Mouse (Mus musculus): ENCODE measurements at regions not wholly inside any gene's neighbourhood (a gene's known extent, or its start where the extent isn't known, plus 50 kb on each side); places are given as distances from the start of the nearest gene placed in this dataset.
A peak's percentile ranks its signal among the peaks of the same experiment; 100 is the strongest.

DNA sequence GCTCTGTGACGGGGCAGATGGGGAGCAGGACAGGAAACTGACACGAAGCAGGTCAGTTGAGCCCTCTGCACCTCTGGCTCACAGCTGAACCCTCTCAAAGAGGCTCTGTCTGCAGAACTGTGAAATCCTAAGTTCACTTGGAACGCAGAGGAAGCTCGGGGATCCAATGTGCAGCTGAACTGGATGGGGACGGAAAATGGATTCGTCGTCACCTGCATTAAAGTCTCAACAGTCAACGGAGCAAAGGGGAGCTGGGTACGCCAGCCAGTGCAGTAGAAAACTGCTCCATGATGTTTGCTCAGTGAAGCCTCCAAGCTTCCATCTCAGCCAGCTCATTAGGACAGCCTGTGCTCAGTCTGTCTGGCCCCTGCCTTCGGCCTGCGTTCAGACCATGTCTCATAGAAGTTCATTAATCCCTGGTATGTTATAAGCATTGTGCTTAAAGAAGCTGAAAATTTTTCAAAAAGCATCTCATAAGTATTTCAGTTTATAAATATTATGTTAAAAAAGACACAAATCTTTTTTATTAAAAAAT, 199.3 kb upstream of the Pabpc6 start:
- H3K9ac ChIP-seq (ENCODE audit: low read depth, low read length): no peak overlapping the region
- ATAC-seq: no peak
- no peak overlapping the region for H3K27ac ChIP-seq (ENCODE audit: low read depth, low read length)
- TF ChIP-seq CTCF (IDR thresholded peaks at IDR 0.05; ENCODE audit: low read depth): no peak
- no peak overlapping the region for H3K4me2 ChIP-seq (replicated peaks; ENCODE audit: low read depth)
- H3K36me3 ChIP-seq (ENCODE audit: control insufficient read depth, insufficient read depth): no peaks in the 10 kb centered on the region
- 84% methylated on average over 11 of the region's 11 CpGs for WGBS
- H3K9me3 ChIP-seq (ENCODE audit: control insufficient read depth): no peaks in the 10 kb centered on the region
- no peak overlapping the region for H3K4me3 ChIP-seq (ENCODE audit: low read depth, low read length)
- H3K4me1 ChIP-seq (replicated peaks; ENCODE audit: control insufficient read depth, insufficient read depth, low read length): no peaks in the 10 kb centered on the region
- no peaks in the 10 kb centered on the region for H3K27me3 ChIP-seq (replicated peaks; ENCODE audit: control insufficient read depth, insufficient read depth, low read length)

DNA sequence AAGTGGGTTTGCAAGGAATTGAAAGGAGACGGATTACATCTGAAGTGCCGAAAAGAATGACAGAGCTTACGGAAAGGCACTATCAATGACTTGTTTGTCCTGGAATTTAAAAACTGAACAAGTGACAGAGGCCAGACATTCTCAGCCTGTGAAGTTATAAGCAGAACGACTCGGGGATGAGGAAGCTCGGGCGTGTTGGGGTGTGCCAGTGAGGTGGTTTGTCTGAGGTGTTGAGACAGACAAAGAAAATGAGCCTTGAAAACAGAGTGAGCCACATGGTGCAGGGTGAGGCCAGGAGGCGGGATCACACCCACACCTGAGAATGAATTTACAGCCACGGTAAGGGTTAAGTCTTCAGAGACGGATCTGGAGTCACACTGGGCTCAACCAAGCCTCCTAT, 194.7 kb upstream of the Pabpc6 start:
- no peak overlapping the region for H3K9ac ChIP-seq (ENCODE audit: low read depth, low read length)
- H3K27ac ChIP-seq (ENCODE audit: low read depth, low read length): no peak overlapping the region
- no peaks in the 10 kb centered on the region for H3K36me3 ChIP-seq (ENCODE audit: control insufficient read depth, insufficient read depth)
- no peaks in the 10 kb centered on the region for H3K27me3 ChIP-seq (replicated peaks; ENCODE audit: control insufficient read depth, insufficient read depth, low read length)
- no peak overlapping the region for H3K4me3 ChIP-seq (ENCODE audit: low read depth, low read length)
- H3K4me1 ChIP-seq (replicated peaks; ENCODE audit: control insufficient read depth, insufficient read depth, low read length): no peaks in the 10 kb centered on the region
- WGBS: 43% methylated on average over 10 of the region's 10 CpGs
- no peaks in the 10 kb centered on the region for H3K9me3 ChIP-seq (ENCODE audit: control insufficient read depth)
- no peak for TF ChIP-seq CTCF (IDR thresholded peaks at IDR 0.05; ENCODE audit: low read depth)
- H3K4me2 ChIP-seq (replicated peaks; ENCODE audit: low read depth): no peak overlapping the region
- no peak for ATAC-seq

DNA sequence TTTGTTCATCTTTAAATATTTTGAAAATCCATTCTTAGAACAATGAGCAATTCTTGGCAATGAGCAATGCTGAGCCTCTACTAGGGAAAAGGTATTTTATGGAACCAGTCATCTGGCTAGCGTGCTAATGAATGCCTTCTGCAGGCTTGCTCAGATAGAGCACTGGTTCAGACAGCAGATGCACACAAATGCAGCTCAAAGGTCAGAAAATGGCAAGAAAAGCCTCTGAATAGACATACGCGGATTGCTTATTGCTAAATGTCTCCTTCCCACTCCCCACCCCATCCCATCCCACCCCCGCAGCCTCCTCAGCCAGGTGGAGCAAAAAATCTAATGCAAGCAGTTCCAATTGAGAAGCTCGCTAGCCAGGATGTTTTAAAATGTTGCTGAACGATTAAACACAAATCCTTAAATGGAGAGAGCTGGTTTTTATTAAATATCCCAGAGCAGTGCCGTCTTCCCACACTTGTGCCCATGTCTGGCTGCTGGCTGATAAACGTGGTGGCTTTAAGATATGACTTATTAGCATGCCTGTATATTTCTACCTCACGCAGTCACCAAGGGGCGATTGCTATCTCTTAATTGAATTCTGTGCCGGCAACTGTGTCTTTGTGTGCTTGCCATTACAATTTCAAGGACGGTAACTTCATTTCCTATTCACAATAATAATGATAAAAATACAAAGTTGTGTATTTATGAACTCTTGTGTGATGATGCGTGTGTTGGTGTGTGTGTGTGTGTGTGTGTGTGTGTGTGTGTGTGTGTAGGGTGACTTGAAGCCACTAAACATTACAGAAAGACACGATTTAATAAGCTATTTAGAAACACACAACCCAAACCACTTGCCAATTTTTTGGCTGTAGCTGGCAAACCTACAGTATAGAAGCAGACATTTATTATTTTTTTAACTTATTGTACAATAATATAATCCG, 192.7 kb upstream of the Pabpc6 start:
- H3K27me3 ChIP-seq (replicated peaks; ENCODE audit: control insufficient read depth, insufficient read depth, low read length): no peaks in the 10 kb centered on the region
- H3K4me3 ChIP-seq (ENCODE audit: low read depth, low read length): no peak overlapping the region
- H3K4me2 ChIP-seq (replicated peaks; ENCODE audit: low read depth): no peak overlapping the region
- WGBS: 65% methylated on average over 15 of the region's 15 CpGs
- no peak for ATAC-seq
- no peaks in the 10 kb centered on the region for H3K9me3 ChIP-seq (ENCODE audit: control insufficient read depth)
- H3K9ac ChIP-seq (ENCODE audit: low read depth, low read length): no peak overlapping the region
- H3K4me1 ChIP-seq (replicated peaks; ENCODE audit: control insufficient read depth, insufficient read depth, low read length): no peaks in the 10 kb centered on the region
- TF ChIP-seq CTCF (IDR thresholded peaks at IDR 0.05; ENCODE audit: low read depth): no peak
- no peak overlapping the region for H3K27ac ChIP-seq (ENCODE audit: low read depth, low read length)
- no peaks in the 10 kb centered on the region for H3K36me3 ChIP-seq (ENCODE audit: control insufficient read depth, insufficient read depth)

DNA sequence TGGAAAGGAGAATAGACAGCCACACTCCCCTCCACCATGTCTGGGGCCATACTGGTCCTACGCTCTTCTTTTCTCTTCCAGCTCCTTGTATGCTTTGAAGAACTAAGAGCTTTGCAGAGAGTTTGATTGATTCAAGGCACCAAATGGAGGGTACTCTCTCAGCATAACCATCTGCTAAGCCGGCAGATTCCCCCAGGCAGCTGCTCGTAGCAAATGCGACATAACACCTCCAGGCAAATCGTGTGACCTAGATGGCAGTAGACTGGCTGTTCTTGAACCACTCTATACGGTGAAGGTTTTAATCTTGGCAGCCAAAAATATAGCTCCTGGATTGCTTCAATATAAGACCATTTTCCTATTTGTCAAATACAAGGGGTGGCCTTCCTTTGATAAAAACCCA, 191.8 kb upstream of the Pabpc6 start:
- Histone ChIP-seq H3K4me3 (ENCODE audit: low read depth, low read length) (no peak overlapping the region), H3K27me3 (replicated peaks; ENCODE audit: control insufficient read depth, insufficient read depth, low read length) (no peaks in the 10 kb centered on the region), H3K4me2 (replicated peaks; ENCODE audit: low read depth) (no peak overlapping the region), H3K36me3 (ENCODE audit: control insufficient read depth, insufficient read depth) (no peaks in the 10 kb centered on the region), H3K4me1 (replicated peaks; ENCODE audit: control insufficient read depth, insufficient read depth, low read length) (no peaks in the 10 kb centered on the region), H3K9me3 (ENCODE audit: control insufficient read depth) (peaks cover 3% of the 10 kb centered on the region; the same call in 1 of the 2 replicates), H3K27ac (ENCODE audit: low read depth, low read length) (no peak overlapping the region), H3K9ac (ENCODE audit: low read depth, low read length) (no peak overlapping the region)
- no peak for TF ChIP-seq CTCF (IDR thresholded peaks at IDR 0.05; ENCODE audit: low read depth)
- WGBS: 75% methylated on average over 6 of the region's 6 CpGs
- ATAC-seq: no peak

DNA sequence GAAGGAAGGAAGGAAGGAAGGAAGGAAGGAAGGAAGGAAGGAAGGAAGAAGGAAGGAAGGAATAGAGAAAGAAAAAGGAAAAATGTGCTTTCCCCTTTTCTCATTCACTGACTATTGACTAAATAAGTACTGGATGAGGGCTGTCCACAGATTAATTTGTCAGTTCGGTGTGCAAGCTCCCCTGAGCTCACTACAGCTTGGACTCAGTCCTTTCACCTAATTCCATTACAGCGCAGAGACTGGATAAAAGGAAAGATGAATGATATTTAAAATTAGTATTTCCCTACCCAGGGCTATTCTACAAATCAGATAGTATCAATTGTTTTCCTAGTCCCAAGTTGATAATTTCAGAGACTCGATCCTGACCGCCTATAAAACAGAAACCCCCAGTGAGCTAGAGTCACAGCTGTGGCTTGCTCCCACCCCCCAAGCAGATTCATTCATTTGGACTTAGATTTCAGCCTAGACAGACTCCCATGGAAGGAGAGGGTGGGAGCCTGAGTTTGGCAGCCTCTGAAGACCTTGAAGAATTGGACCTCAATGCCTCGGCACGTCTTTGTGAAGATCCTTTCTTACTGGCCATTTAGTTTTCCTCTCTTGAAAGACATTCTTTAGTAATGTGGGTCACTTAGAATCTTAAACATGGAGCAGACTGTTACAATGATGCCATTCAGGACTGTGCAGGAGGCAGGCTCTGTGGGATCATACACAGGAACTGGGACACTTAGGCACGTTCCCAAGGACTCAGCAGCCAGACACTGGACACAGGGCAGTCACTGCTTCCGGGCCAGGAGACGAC, 179.2 kb upstream of the Pabpc6 start:
- Histone ChIP-seq H3K27ac (ENCODE audit: low read depth, low read length) (no peak overlapping the region), H3K9me3 (ENCODE audit: control insufficient read depth) (no peaks in the 10 kb centered on the region), H3K9ac (ENCODE audit: low read depth, low read length) (no peak overlapping the region), H3K4me1 (replicated peaks; ENCODE audit: control insufficient read depth, insufficient read depth, low read length) (no peaks in the 10 kb centered on the region), H3K36me3 (ENCODE audit: control insufficient read depth, insufficient read depth) (no peaks in the 10 kb centered on the region), H3K27me3 (replicated peaks; ENCODE audit: control insufficient read depth, insufficient read depth, low read length) (no peaks in the 10 kb centered on the region), H3K4me2 (replicated peaks; ENCODE audit: low read depth) (no peak overlapping the region), H3K4me3 (ENCODE audit: low read depth, low read length) (no peak overlapping the region)
- 73% methylated on average over 9 of the region's 9 CpGs for WGBS
- no peak for TF ChIP-seq CTCF (IDR thresholded peaks at IDR 0.05; ENCODE audit: low read depth)
- no peak for ATAC-seq

DNA sequence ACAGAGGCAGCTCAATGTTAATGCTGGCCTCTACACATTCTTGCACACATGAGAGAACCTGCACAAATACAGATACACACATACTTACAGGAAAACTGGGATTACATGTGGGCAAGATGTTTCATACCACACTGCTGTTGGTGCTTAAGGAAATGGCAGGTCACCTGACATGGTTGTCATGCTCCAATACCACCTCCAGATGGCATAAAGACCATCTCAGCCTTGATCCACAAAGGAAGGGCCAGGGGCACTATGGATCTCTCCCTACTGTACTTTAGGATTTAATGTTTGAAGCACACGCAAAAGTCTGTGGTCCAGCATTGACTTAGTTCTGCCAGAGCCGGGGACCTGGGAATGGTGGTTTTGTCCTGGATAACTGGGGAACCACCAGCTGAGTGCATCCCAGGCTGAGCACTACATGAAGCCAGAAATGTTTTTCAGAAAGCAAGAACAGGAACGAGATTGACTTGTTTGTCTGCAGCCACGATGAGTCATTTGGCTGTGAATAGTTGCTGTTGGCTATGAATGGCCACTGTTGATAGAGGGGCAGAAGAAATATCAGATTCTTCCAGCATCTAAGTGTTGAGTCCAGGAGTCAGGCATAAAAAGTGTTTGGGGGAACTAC, 176.0 kb upstream of the Pabpc6 start:
- H3K36me3 ChIP-seq (ENCODE audit: control insufficient read depth, insufficient read depth): no peaks in the 10 kb centered on the region
- no peak for ATAC-seq
- H3K4me1 ChIP-seq (replicated peaks; ENCODE audit: control insufficient read depth, insufficient read depth, low read length): no peaks in the 10 kb centered on the region
- no peaks in the 10 kb centered on the region for H3K9me3 ChIP-seq (ENCODE audit: control insufficient read depth)
- no peak overlapping the region for H3K9ac ChIP-seq (ENCODE audit: low read depth, low read length)
- H3K4me2 ChIP-seq (replicated peaks; ENCODE audit: low read depth): no peak overlapping the region
- no peaks in the 10 kb centered on the region for H3K27me3 ChIP-seq (replicated peaks; ENCODE audit: control insufficient read depth, insufficient read depth, low read length)
- no peak overlapping the region for H3K4me3 ChIP-seq (ENCODE audit: low read depth, low read length)
- WGBS: 68% methylated on average over 4 of the region's 4 CpGs
- H3K27ac ChIP-seq (ENCODE audit: low read depth, low read length): no peak overlapping the region
- peak; percentile 41 for TF ChIP-seq CTCF (IDR thresholded peaks at IDR 0.05; ENCODE audit: low read depth)

Data from intestine, postnatal 0 days (tissue).